Mouse (Mus musculus) heart, postnatal 0 days (tissue): Measurements from ENCODE around the gene Rbm43. TPM values are rescaled to one million over a fixed set of nuclear protein-coding genes. Genes with fewer than 3 reads are reported as not detected.
A peak's percentile ranks its signal among the peaks of the same experiment; 100 is the strongest.

Experiments
- ATAC-seq: fragments of 200-750 bp; cut with Nextera tagmentation; 2 replicates; pipeline ENCODE4 v1.8.0; 2017; ENCODE audit warnings: low read depth, moderate number of reproducible peaks, moderate library complexity; ENCODE audit not compliant: insufficient read depth
- DNase-seq: peaks from one replicate; pipeline ENCODE4 v3.0.0-alpha.2; 2016; ENCODE audit warnings: low spot score
- H3K27ac ChIP-seq: fragments of 300-500 bp; sonication (generic); 2 replicates; pipeline ENCODE4 v1.5.1; 2014; ENCODE audit warnings: low read depth, mild to moderate bottlenecking
- H3K27me3 ChIP-seq: fragments of 300-500 bp; sonication (generic); 2 replicates; pipeline ENCODE4 v1.6.1; 2014; ENCODE audit warnings: low read length, mixed read lengths; ENCODE audit not compliant: control insufficient read depth, insufficient read depth
- H3K36me3 ChIP-seq: fragments of 300-500 bp; sonication (generic); replicated peaks from 2 replicates; pipeline ENCODE4 v1.6.1; 2014; ENCODE audit warnings: low read length, mixed read lengths; ENCODE audit not compliant: control insufficient read depth, insufficient read depth
- H3K4me1 ChIP-seq: fragments of 300-500 bp; sonication (generic); 2 replicates; pipeline ENCODE4 v1.6.1; 2014; ENCODE audit warnings: antibody characterized with exemption; ENCODE audit not compliant: control insufficient read depth, insufficient read depth
- H3K4me2 ChIP-seq: fragments of 300-500 bp; sonication (generic); 2 replicates; pipeline ENCODE4 v1.6.1; 2014; ENCODE audit warnings: low read depth, mild to moderate bottlenecking, low read length, moderate library complexity
- H3K4me3 ChIP-seq: fragments of 300-500 bp; sonication (generic); 2 replicates; pipeline ENCODE4 v1.5.1; 2014; ENCODE audit warnings: low read depth, low read length
- H3K9ac ChIP-seq: fragments of 300-500 bp; sonication (generic); replicated peaks from 2 replicates; pipeline ENCODE4 v1.6.1; 2014; ENCODE audit warnings: low read depth, low read length, mixed read lengths
- H3K9me3 ChIP-seq: fragments of 300-500 bp; sonication (generic); replicated peaks from 2 replicates; pipeline ENCODE4 v1.6.1; 2016; ENCODE audit warnings: low read length; ENCODE audit not compliant: control insufficient read depth
- CTCF ChIP-seq: IDR thresholded peaks from 2 replicates; pipeline ENCODE4 v1.5.1; 2016; ENCODE audit warnings: antibody characterized with exemption, control low read depth, low read depth
- EP300 ChIP-seq: IDR thresholded peaks from 2 replicates; pipeline ENCODE4 v1.6.1; 2016; ENCODE audit warnings: antibody characterized with exemption, low read depth
- WGBS: fragments of 180-500 bp; shearing (Covaris S2); extraction: QIAGEN DNeasy Blood & Tissue Kit; methylation state at CpG from one replicate; pipeline ENCODE4 v1.1.7; 2014; 5-methylcytosine and 5-hydroxymethylcytosine counted together
- polyA plus RNA-seq: library from polyadenylated mRNA; unstranded; fragments of >200 nt; fragmentation: Nextera tagmentation; extraction: Ambion mirVana; gene quantifications from 2 replicates; pipeline ENCODE4 v1.2.1, GENCODE M21; 2015
- total RNA-seq: library from RNA; depleted of rRNA; stranded (reverse); fragments of >200 nt; gene quantifications from 2 replicates; pipeline ENCODE4 v1.2.3, GENCODE M21; 2014; ENCODE audit warnings: low replicate concordance

The Rbm43 gene
- total and polyA plus RNA-seq, 2 experiments from 2014 or later: 10.7 to 27.9 TPM

GRCm38 (mm10) chr2:51948105-51948830 is 13.3 kb upstream of the Rbm43 start:
- 66% methylated on average over 6 of the region's 6 CpGs for WGBS
- Histone ChIP-seq H3K27ac (no peak overlapping the region), H3K36me3 (peaks cover 5% of the 10 kb centered on the region; the same call in 1 of the 2 replicates), H3K4me2 (no peak overlapping the region), H3K4me3 (no peak overlapping the region), H3K9ac (no peak overlapping the region), H3K27me3 (no peaks in the 10 kb centered on the region), H3K9me3 (0 out of 2 replicates have a peak, but pooled peaks cover 4% of the 10 kb centered on the region), H3K4me1 (no peaks in the 10 kb centered on the region)
- ATAC-seq (no peak), DNase-seq (no peak)
- no peak for TF ChIP-seq CTCF
- TF ChIP-seq EP300: no peak

- no peak for ATAC-seq
- H3K4me3 ChIP-seq: no peak overlapping the region
- no peak for DNase-seq
- no peaks in the 10 kb centered on the region for H3K27me3 ChIP-seq
- 60% methylated on average over 2 of the region's 2 CpGs for WGBS
- H3K4me1 ChIP-seq: no peaks in the 10 kb centered on the region
- no peak for TF ChIP-seq CTCF
- TF ChIP-seq EP300: no peak
- H3K36me3 ChIP-seq: peaks cover 5% of the 10 kb centered on the region; the same call in 1 of the 2 replicates
- H3K4me2 ChIP-seq: no peak overlapping the region
- no peak overlapping the region for H3K27ac ChIP-seq
- 0 out of 2 replicates have a peak, but pooled peaks cover 4% of the 10 kb centered on the region for H3K9me3 ChIP-seq
- no peak overlapping the region for H3K9ac ChIP-seq
These were observed 10.8 kb upstream of the Rbm43 start for GRCm38 (mm10) chr2:51945812-51946211.

GRCm38 (mm10) chr2:51941832-51942231 is 6.9 kb upstream of the Rbm43 start:
- H3K27ac ChIP-seq: no peak overlapping the region
- 0 out of 2 replicates have a peak, but pooled peaks cover 4% of the 10 kb centered on the region for H3K9me3 ChIP-seq
- no peak overlapping the region for H3K4me3 ChIP-seq
- no peaks in the 10 kb centered on the region for H3K36me3 ChIP-seq
- WGBS: 81% methylated on average over 7 of the region's 7 CpGs
- TF ChIP-seq EP300: no peak
- TF ChIP-seq CTCF: no peak
- H3K27me3 ChIP-seq: no peaks in the 10 kb centered on the region
- no peak for ATAC-seq
- no peak overlapping the region for H3K9ac ChIP-seq
- no peak for DNase-seq
- no peak overlapping the region for H3K4me2 ChIP-seq
- no peaks in the 10 kb centered on the region for H3K4me1 ChIP-seq

GRCm38 (mm10) chr2:51938750-51939149 is 3.8 kb upstream of the Rbm43 start:
- Histone ChIP-seq H3K4me3 (no peak overlapping the region), H3K9me3 (0 out of 2 replicates have a peak, but pooled peaks cover 3% of the 10 kb centered on the region), H3K27ac (no peak overlapping the region), H3K4me2 (no peak overlapping the region), H3K4me1 (0 out of 2 replicates have a peak, but pooled peaks cover 3% of the 10 kb centered on the region), H3K36me3 (no peaks in the 10 kb centered on the region), H3K27me3 (no peaks in the 10 kb centered on the region), H3K9ac (no peak overlapping the region)
- ATAC-seq: no peak
- no peak for DNase-seq
- WGBS: 50% methylated on average over 3 of the region's 3 CpGs
- TF ChIP-seq CTCF (no peak), EP300 (no peak)

- no peak for TF ChIP-seq CTCF
- TF ChIP-seq EP300: no peak
- 68% methylated on average over 6 of the region's 6 CpGs for WGBS
- no peak for DNase-seq
These were observed 2.0 kb upstream of the Rbm43 start for GRCm38 (mm10) chr2:51937004-51937403.

GRCm38 (mm10) chr2:51936585-51936984 is 1.6 kb upstream of the Rbm43 start:
- no peak for DNase-seq
- Histone ChIP-seq H3K27me3 (no peaks in the 10 kb centered on the region), H3K9me3 (no peaks in the 10 kb centered on the region), H3K36me3 (no peaks in the 10 kb centered on the region), H3K9ac (no peak overlapping the region), H3K4me2 (no peak overlapping the region), H3K4me3 (no peak overlapping the region), H3K4me1 (0 out of 2 replicates have a peak, but pooled peaks cover 3% of the 10 kb centered on the region), H3K27ac (no peak overlapping the region)
- WGBS: 75% methylated on average over 3 of the region's 3 CpGs
- ATAC-seq: no peak
- TF ChIP-seq CTCF: 0 out of 2 replicates have a peak, but pooled peaks have one; percentile 5
- TF ChIP-seq EP300: no peak

More at GRCm38 (mm10) chr2:51937004-51937403, 2.0 kb upstream of the Rbm43 start:
- no peaks in the 10 kb centered on the region for H3K9me3 ChIP-seq
- no peak overlapping the region for H3K27ac ChIP-seq
- H3K4me1 ChIP-seq: 0 out of 2 replicates have a peak, but pooled peaks cover 3% of the 10 kb centered on the region
- H3K4me3 ChIP-seq: no peak overlapping the region
- no peaks in the 10 kb centered on the region for H3K36me3 ChIP-seq
- no peak for ATAC-seq
- no peaks in the 10 kb centered on the region for H3K27me3 ChIP-seq
- no peak overlapping the region for H3K4me2 ChIP-seq
- H3K9ac ChIP-seq: no peak overlapping the region
